Mouse (Mus musculus) C2C12 (cell line): ENCODE measurements around the gene Aldh9a1. TPM values are rescaled to one million over a fixed set of nuclear protein-coding genes. Genes with fewer than 3 reads are reported as not detected.
A peak's percentile ranks its signal among the peaks of the same experiment; 100 is the strongest.

Experiments used
- H3K27me3 ChIP-seq: one replicate; pipeline ENCODE4 v1.6.1; 2011; ENCODE audit not compliant: control insufficient read depth, insufficient read depth, insufficient read length
- H3K36me3 ChIP-seq: one replicate; pipeline ENCODE4 v1.6.1; 2011; ENCODE audit not compliant: control insufficient read depth, insufficient read depth
- H3K4me3 ChIP-seq: one replicate; pipeline ENCODE4 v1.5.1; 2011; ENCODE audit warnings: mild to moderate bottlenecking, control low read depth; ENCODE audit not compliant: poor library complexity, insufficient read depth, severe bottlenecking
- H3K79me2 ChIP-seq: one replicate; pipeline ENCODE4 v1.6.1; 2011; ENCODE audit not compliant: control insufficient read depth, insufficient read depth
- H3K79me3 ChIP-seq: one replicate; pipeline ENCODE4 v1.6.1; 2011; ENCODE audit warnings: low read depth, control low read depth
- H3ac ChIP-seq: one replicate; pipeline ENCODE3; 2011; ENCODE audit warnings: low read depth; ENCODE audit not compliant: control insufficient read depth, insufficient read length
- CEBPB ChIP-seq: IDR thresholded peaks from one replicate; pipeline ENCODE4 v1.6.1; 2011; ENCODE audit warnings: low read depth, mild to moderate bottlenecking, control low read depth, moderate library complexity
- CTCF ChIP-seq: IDR thresholded peaks from one replicate; pipeline ENCODE4 v1.5.1; 2011; ENCODE audit not compliant: control insufficient read depth, insufficient read depth, insufficient read length
- FOSL1 ChIP-seq: IDR thresholded peaks from one replicate; pipeline ENCODE4 v1.8.0; 2011; ENCODE audit warnings: mild to moderate bottlenecking, low read length; ENCODE audit not compliant: poor library complexity, insufficient read depth, severe bottlenecking
- MAX ChIP-seq: IDR thresholded peaks from one replicate; pipeline ENCODE4 v1.6.1; 2011; ENCODE audit warnings: mild to moderate bottlenecking, control low read depth
- MYOD1 ChIP-seq: IDR thresholded peaks from one replicate; pipeline ENCODE4 v1.6.1; 2011; ENCODE audit warnings: low read depth; ENCODE audit not compliant: control insufficient read depth, insufficient read length
- MYOG ChIP-seq: IDR thresholded peaks from one replicate; pipeline ENCODE4 v1.6.1; 2011; ENCODE audit not compliant: control insufficient read depth, insufficient read length; ENCODE audit errors: extremely low read depth
- USF1 ChIP-seq: IDR thresholded peaks from one replicate; pipeline ENCODE4 v1.6.1; 2011; ENCODE audit warnings: low read depth, mild to moderate bottlenecking, control low read depth, moderate library complexity
- microRNA-seq: library from miRNA; unstranded; fragments of <30 nt; microRNA quantifications from one replicate; pipeline ENCODE4, GENCODE M21; 2019; ENCODE audit warnings: borderline microRNAs expressed
- polyA plus RNA-seq: library from polyadenylated mRNA; unstranded; fragments of >200 nt; fragmentation: generic; extraction: Trizol; gene quantifications from one replicate; pipeline ENCODE4 v1.2.1, GENCODE M21; 2012; ENCODE audit warnings: missing spikeins

Gene Aldh9a1
- polyA plus RNA-seq, 1 experiment, result 29.4 TPM

GRCm38 (mm10) chr1:167411991-167412715 is 62.4 kb downstream of the Aldh9a1 start:
- no peak for TF ChIP-seq FOSL1
- no peak for TF ChIP-seq CTCF
- no peak for TF ChIP-seq MYOD1
- no peak for TF ChIP-seq MYOG
- no peak for TF ChIP-seq USF1
- no peak for TF ChIP-seq CEBPB
- TF ChIP-seq MAX, result no peak
- no peaks in the 10 kb centered on the region for H3K79me3 ChIP-seq
- H3K4me3 ChIP-seq, result no peak overlapping the region
- H3K36me3 ChIP-seq, result no peaks in the 10 kb centered on the region
- H3ac ChIP-seq, result no peak overlapping the region
- no peaks in the 10 kb centered on the region for H3K79me2 ChIP-seq
- H3K27me3 ChIP-seq, result peaks cover 23% of the 10 kb centered on the region

- Histone ChIP-seq H3K79me3 (no peaks in the 10 kb centered on the region), H3K27me3 (peaks cover 9% of the 10 kb centered on the region), H3K4me3 (no peak overlapping the region), H3K36me3 (no peaks in the 10 kb centered on the region), H3K79me2 (no peaks in the 10 kb centered on the region), H3ac (no peak overlapping the region)
- TF ChIP-seq MYOG (no peak), CTCF (peak; percentile 67)
Measured at GRCm38 (mm10) chr1:167414846-167415245, 65.1 kb downstream of the Aldh9a1 start.

Small RNAs within 50 kb of the gene (microRNA-seq; reads per million reads assigned to microRNA genes)
- not detected for gene Gm25911

Other genes starting within 250 kb of the Aldh9a1 start
- 104 TPM for gene Uck2, start 64.7 kb upstream of the Aldh9a1 start, polyA plus RNA-seq
- gene Tmco1, start 41.6 kb upstream of the Aldh9a1 start, polyA plus RNA-seq, result 59.8 TPM
- gene Mgst3, start 43.9 kb downstream of the Aldh9a1 start, polyA plus RNA-seq, result 108 TPM
- gene Lrrc52, start 116.8 kb downstream of the Aldh9a1 start, polyA plus RNA-seq, result not detected
- not detected for gene Rxrg, start 248.4 kb downstream of the Aldh9a1 start, polyA plus RNA-seq